Mouse (Mus musculus) frontal cortex, postnatal 14 days (tissue): ENCODE results near the gene Hist1h4f.
"Not testable (repeated sequence)": the region's sequence is repeated elsewhere in the genome, so short reads cannot be mapped to it uniquely, and the experiment has no call there.

ENCODE experiments used
- DNase-seq, 2 experiments: peaks; one replicate each; pipeline ENCODE4 v3.0.0; 2022; ENCODE audit warnings: low spot score in 2 of 2

The Hist1h4f gene

DNA sequence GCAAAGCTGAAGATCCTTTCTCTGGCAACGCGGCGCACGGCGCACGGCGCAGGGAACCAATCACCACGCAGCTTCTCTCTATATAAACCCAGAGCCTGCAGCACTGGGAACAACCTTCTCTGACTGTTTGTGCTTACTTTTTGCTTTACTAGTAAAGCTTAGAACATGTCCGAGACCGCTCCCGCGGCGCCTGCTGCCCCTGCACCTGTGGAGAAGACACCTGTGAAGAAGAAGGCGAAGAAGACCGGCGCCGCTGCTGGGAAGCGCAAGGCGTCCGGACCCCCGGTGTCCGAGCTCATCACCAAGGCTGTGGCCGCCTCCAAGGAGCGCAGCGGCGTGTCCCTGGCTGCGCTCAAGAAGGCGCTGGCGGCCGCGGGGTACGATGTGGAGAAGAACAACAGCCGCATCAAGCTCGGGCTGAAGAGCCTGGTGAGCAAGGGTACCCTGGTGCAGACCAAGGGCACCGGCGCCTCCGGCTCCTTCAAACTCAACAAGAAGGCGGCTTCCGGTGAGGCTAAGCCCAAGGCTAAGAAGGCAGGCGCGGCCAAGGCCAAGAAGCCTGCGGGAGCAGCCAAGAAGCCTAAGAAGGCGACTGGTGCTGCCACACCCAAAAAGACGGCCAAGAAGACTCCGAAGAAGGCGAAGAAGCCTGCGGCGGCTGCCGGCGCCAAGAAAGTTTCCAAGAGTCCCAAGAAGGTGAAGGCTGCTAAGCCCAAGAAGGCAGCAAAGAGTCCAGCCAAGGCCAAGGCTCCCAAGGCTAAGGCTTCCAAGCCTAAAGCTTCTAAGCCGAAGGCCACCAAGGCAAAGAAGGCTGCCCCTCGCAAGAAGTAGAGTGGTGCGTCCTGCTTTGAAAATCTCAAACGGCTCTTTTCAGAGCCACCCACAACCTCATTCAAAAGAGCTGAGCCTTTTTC, 3.7 kb upstream of the Hist1h4f start:
- peak; percentile 71 to 72 for DNase-seq

- DNase-seq = no peak
Measured at GRCm38 (mm10) chr13:23554393-23554792, 2.9 kb upstream of the Hist1h4f start.

GRCm38 (mm10) chr13:23552962-23553361, 1.5 kb upstream of the Hist1h4f start, which contains the start of gene Hist1h1d:
Hist1h1d (plus strand) TSS chr13:23553262.
- no peak for DNase-seq

GRCm38 (mm10) chr13:23551931-23552914, 775 bp upstream of the Hist1h4f start:
- no peak for DNase-seq

- no peak for DNase-seq
Measured at GRCm38 (mm10) chr13:23550761-23551145, 695 bp downstream of the Hist1h4f start.

DNA sequence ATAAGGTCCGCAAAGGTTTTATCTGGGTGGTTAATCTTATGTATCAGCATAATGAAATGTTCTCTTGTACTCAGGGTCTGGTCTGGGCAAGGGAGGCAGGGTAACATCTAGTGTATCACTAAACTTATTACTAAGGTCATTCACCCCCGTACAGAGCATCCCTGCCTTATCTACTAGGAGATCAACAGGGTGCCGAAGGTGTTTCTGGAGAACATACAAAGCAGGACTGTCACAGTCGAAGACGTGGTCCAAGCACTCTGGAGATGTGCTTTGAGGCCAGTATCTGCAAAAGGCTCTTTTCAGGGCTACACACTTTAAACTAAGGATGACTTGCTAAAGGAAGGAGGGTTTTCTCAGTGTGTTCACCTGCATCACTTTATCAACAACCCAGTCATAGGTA, 4.8 kb downstream of the Hist1h4f start:
- DNase-seq = no peak

DNA sequence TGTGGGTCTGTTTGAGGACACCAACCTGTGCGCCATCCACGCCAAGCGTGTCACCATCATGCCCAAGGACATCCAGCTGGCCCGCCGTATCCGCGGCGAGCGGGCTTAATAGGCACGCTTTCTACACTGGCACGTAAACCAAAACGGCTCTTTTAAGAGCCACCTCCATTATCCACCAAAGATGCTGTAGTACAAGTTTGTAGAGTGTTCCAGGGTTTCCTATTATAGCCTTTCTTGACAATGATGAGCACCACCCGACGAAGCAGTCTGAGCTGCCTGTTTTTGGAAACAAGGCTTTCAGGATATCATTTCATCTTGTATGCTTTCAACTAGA, 6.7 kb downstream of the Hist1h4f start:
- DNase-seq = not testable (repeated sequence)

DNA sequence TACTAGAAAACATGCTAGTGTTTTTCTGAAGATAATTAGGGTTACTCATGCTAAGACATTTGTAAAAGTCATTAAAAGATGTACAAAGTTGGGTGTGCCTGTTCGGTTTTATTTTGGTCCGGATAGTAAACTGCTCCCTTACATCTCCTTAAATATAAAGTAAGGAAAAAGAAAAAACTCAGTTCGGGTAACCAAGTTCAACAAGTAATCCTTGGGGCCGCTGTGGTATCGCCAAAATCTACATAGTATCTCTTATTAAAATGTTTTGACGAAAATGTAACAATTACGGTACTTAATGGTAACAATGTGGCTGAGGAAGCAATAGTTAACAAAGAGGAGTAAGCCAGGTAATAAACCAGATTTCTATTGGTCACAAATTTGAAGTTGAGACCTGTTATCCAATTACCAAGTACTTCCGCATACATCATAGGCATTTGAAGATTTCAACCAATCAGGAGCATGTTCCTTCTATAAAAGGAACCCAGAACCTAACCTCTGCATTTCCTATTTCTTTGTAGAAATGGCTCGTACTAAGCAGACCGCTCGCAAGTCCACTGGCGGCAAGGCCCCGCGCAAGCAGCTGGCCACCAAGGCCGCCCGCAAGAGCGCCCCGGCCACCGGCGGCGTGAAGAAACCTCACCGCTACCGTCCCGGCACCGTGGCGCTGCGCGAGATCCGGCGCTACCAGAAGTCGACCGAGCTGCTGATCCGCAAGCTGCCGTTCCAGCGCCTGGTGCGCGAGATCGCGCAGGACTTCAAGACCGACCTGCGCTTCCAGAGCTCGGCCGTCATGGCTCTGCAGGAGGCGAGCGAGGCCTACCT, 7.3 kb downstream of the Hist1h4f start, which contains the start of gene Hist1h3f:
Gene Hist1h3f, plus strand, starts transcription at position 88 of the 822 bp plus-strand sequence.
- DNase-seq = peak; percentile 60 to 67

DNA sequence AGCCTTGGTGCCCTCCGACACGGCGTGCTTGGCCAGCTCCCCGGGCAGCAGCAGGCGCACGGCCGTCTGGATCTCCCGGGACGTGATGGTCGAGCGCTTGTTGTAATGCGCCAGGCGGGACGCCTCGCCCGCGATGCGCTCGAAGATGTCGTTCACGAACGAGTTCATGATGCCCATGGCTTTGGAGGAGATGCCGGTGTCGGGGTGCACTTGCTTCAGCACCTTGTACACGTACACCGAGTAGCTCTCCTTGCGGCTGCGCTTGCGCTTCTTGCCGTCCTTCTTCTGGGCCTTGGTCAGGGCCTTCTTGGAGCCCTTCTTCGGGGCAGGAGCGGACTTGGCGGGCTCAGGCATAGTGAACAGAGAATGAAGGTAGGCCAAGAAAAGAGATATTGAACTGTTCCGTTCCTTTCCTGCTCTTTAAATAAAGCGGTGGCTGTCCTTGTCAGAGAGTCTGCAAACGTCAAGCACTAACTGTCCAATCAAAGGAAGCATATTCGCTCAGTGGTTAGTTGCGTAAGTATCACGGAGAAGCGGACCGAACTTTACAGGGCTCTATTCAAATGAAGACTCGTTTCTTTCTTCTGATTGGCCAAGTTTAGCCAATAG, 8.3 kb downstream of the Hist1h4f start, which contains the start of gene Hist1h2bh:
Gene Hist1h2bh, minus strand, starts transcription at position 394 of the 609 bp plus-strand sequence.
- peak; percentile 60 to 69 for DNase-seq

GRCm38 (mm10) chr13:23542225-23542980, 9.0 kb downstream of the Hist1h4f start:
- DNase-seq = not testable (repeated sequence)

- no peak for DNase-seq
Measured at GRCm38 (mm10) chr13:23541497-23541896, 10.0 kb downstream of the Hist1h4f start.

DNA sequence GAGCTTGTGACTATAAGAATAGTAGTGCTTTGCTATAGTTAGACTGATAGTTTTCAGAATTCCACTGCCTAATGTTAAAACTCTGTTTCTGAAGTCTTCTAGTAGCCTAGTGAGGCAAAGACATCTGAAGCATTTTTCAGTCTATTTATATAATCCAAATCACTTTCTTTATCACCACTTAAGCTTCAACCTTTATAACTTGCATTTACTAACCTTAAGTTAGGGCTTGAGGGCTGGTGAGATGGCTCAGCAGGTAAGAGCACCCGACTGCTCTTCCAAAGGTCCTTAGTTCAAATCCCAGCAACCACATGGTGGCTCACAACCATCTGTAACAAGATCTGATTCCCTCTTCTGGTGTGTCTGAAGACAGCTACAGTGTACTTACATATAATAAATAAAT, 11.6 kb downstream of the Hist1h4f start:
- not testable (repeated sequence) for DNase-seq

DNA sequence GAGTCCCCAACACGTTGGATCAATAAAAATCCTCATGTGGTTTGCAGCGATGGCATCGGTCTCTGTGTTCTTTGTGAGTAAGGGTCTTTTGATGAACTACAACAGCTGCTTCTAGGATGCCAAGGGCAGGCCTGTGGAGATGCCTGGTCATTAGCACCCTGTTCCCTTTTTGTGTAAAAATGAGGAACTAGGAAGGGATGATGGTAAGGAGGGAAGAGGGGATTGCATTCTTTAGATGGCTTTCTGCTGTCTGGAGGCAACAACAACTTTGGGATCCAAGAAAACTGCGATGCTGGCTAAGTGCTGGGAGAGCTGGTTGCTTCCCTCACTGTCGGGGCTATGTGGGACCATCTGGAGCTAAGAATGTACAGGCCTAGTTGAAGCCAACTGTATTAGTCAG, 13.2 kb downstream of the Hist1h4f start:
- no peak for DNase-seq

DNA sequence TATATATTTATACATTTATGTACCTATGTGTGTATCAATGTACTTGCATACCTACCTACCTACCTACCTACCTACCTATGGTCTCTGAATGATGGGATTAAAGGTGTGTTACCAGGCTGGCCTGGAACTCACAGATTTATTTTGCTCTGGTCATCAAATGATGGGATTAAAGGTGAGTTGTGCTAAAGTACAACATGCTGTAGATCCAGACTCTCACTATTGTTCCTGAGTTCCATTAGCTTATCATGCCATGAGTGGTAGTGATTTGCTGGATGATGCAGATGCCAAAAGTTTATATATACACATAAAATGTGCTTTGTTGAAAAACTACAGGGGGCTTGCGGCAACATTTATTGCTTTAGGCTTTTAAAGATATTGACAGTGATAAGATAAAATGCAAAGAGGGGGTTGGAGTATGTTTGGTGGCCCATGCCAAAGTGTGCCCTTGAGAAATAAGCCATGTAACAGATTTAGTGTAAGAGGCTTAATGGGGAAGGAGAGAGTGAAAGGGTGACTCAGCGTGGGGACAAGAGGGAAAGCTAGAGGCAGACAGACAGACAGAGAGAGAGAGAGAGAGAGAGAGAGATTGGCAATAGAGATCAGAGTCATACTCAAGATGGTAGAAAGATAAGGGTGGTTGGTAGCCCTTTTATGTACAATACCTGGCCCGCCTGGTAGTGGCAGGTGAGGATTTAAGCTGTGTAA, 14.3 kb downstream of the Hist1h4f start:
- no peak for DNase-seq

GRCm38 (mm10) chr13:23536076-23536822, 15.2 kb downstream of the Hist1h4f start:
- DNase-seq = no peak

- peak; percentile 89 to 90 for DNase-seq
Measured at GRCm38 (mm10) chr13:23535137-23536075, 16.0 kb downstream of the Hist1h4f start, which contains the start of gene Hist1h3g. Hist1h3g (plus strand) TSS chr13:23535422.

- DNase-seq = no peak
Measured at GRCm38 (mm10) chr13:23534368-23535131, 16.9 kb downstream of the Hist1h4f start.
